Mouse (Mus musculus) kidney, embryonic 16.5 days (tissue): Measurements from ENCODE around the gene Gas7. TPM values are rescaled to one million over a fixed set of nuclear protein-coding genes. Genes with fewer than 3 reads are reported as not detected.

ENCODE experiments used
- ATAC-seq: fragments of 200-750 bp; cut with Nextera tagmentation; 2 replicates; pipeline ENCODE4 v1.8.0; 2017; ENCODE audit warnings: moderate TSS enrichment; ENCODE audit not compliant: low FRiP score, low TSS enrichment
- H3K27ac ChIP-seq: fragments of 300-500 bp; sonication (generic); 2 replicates; pipeline ENCODE4 v1.5.1; 2014; ENCODE audit warnings: low read length
- H3K27me3 ChIP-seq: fragments of 300-500 bp; sonication (generic); 2 replicates; pipeline ENCODE4 v1.6.1; 2014; ENCODE audit warnings: low read length, control low read depth, mixed read lengths; ENCODE audit not compliant: insufficient read depth
- H3K36me3 ChIP-seq: fragments of 300-500 bp; sonication (generic); 2 replicates; pipeline ENCODE4 v1.6.1; 2014; ENCODE audit warnings: low read length, control low read depth, mixed read lengths; ENCODE audit not compliant: insufficient read depth
- H3K4me1 ChIP-seq: fragments of 300-500 bp; sonication (generic); 2 replicates; pipeline ENCODE4 v1.6.1; 2014; ENCODE audit warnings: low read length, control low read depth, mixed read lengths; ENCODE audit not compliant: insufficient read depth
- H3K4me2 ChIP-seq: fragments of 300-500 bp; sonication (generic); replicated peaks from 2 replicates; pipeline ENCODE4 v1.6.1; 2014; ENCODE audit warnings: low read depth, low read length
- H3K4me3 ChIP-seq: fragments of 300-500 bp; sonication (generic); 2 replicates; pipeline ENCODE4 v1.5.1; 2014; ENCODE audit warnings: mild to moderate bottlenecking, low read length
- H3K9ac ChIP-seq: fragments of 300-500 bp; sonication (generic); replicated peaks from 2 replicates; pipeline ENCODE4 v1.6.1; 2014; ENCODE audit warnings: low read length
- H3K9me3 ChIP-seq: fragments of 300-500 bp; sonication (generic); 2 replicates; pipeline ENCODE4 v1.6.1; 2016; ENCODE audit warnings: low read length, control low read depth
- WGBS: fragments of 180-500 bp; shearing (Covaris S2); extraction: QIAGEN DNeasy Blood & Tissue Kit; methylation state at CpG from one replicate; pipeline ENCODE4 v1.1.7; 2014; 5-methylcytosine and 5-hydroxymethylcytosine counted together
- polyA plus RNA-seq: library from polyadenylated mRNA; unstranded; fragments of >200 nt; fragmentation: Nextera tagmentation; extraction: Ambion mirVana; gene quantifications from 2 replicates; pipeline ENCODE4 v1.2.1, GENCODE M21; 2015

The Gas7 gene
- polyA plus RNA-seq, 1 experiment from 2014 or later: 12.3 TPM

DNA sequence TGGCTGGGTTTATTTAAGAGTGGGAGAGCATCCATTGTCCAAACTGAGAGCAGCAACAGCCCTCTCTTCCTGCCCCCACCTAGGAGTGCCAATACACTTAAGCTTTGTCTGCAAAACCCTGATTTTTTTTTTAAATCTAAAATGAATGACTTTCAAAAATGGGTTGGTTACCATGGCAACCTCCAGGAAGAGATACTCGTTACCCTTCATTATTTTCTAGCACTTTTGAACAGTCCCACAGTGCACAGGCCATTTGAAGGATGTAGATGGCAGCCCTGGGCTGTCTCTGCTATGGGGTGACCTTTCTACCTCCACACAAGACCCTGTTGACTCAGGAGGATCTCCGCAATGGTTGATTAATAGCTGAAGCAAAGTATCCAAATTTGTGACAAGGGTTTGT, 230.9 kb downstream of the Gas7 start:
- 75% methylated on average over 2 of the region's 2 CpGs for WGBS
- ATAC-seq: no peak

DNA sequence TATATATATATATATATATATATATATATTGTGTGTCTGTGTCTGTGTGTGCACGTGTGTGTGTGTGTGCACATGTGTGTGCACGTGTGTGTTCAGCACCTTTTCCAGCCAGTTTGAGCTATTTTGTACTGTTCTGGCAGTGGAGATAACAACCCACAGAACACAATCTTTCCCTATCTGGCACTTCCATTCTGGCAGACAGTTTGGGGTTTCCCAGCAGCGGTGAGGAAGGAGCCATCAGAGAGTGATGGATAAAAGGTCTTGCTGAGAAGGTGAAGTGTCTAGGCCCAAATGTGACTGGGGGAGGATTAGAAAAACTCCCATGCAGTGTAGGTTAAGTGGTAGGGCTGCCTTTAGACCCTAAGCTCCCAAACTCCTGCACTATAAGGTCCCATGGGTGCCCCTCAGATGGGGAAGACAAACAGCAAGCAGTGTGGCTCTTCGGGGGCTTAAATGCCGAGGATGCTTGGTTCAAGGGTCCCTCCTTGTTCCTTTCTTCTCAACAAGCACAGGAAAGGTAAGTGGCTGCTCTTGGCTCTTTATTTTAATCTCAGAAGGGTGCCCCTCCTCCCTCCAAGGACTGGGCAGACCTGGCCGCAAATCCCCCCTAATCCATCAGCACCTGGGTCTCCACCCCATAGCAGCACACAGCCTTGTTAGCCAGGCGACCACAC, 239.6 kb downstream of the Gas7 start, which contains the start of gene Rcvrn:
Gene Rcvrn, plus strand, starts transcription at position 624 of the 674 bp plus-strand sequence.
- no peak for ATAC-seq
- Histone ChIP-seq H3K9ac (no peak within 1 kb of the TSS), H3K27ac (no peak within 1 kb of the TSS), H3K4me2 (no peak within 1 kb of the TSS), H3K4me3 (no peak within 1 kb of the TSS), H3K27me3 (no peaks in the 10 kb centered on the region), H3K4me1 (no peaks in the 10 kb centered on the region), H3K9me3 (no peaks in the 10 kb centered on the region), H3K36me3 (no peaks in the 10 kb centered on the region)
- 79% methylated on average over 7 of the region's 7 CpGs for WGBS

More for the DNA sequence above, 230.9 kb downstream of the Gas7 start:
- Histone ChIP-seq H3K36me3 (no peaks in the 10 kb centered on the region), H3K4me3 (no peak overlapping the region), H3K27me3 (no peaks in the 10 kb centered on the region), H3K9ac (no peak overlapping the region), H3K27ac (no peak overlapping the region), H3K4me1 (no peaks in the 10 kb centered on the region), H3K4me2 (no peak overlapping the region), H3K9me3 (no peaks in the 10 kb centered on the region)

DNA sequence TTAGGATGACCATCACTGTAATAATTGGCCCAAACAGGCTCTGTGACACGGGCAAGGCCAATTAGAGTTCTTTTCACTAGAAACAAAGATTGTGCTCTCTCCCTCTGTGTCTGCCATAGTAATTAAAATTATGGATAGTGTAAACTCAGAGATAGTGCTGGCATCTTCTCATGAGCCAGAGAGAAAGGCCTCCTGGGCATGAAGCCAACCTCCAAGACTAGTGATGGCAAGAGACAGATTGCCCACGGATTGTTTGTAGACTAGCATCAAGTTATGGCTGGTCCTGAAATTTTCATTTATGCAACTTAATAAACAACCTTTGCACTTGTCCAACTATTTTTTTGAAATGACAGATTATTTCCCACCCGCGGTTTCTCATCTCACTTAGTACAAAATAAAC, 257.7 kb downstream of the Gas7 start:
- no peaks in the 10 kb centered on the region for H3K9me3 ChIP-seq

DNA sequence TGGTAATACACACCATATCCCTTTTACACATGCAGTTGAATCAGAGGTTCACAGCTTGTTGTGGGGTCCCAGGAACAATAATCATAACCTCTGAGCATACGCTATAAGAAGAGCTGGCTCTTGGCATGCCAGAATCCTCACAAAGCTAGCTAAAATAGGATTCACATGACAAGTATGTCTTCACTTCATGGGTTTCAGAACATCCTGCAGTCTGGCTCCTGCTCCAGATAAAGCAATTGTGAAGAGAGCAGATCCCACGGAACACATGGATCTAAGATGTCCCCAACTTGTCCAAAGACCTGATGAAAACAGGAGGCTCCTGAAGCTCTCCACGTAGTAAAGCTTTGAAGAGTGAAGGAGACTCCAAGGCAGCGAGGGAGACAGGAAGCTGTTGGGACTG, 260.1 kb downstream of the Gas7 start:
- no peaks in the 10 kb centered on the region for H3K9me3 ChIP-seq
- no peak overlapping the region for H3K4me3 ChIP-seq
- ATAC-seq: no peak
- H3K36me3 ChIP-seq: no peaks in the 10 kb centered on the region
- no peaks in the 10 kb centered on the region for H3K27me3 ChIP-seq
- H3K27ac ChIP-seq: no peak overlapping the region
- WGBS: 87% methylated on average over 4 of the region's 4 CpGs
- H3K4me2 ChIP-seq: no peak overlapping the region
- no peak overlapping the region for H3K9ac ChIP-seq
- no peaks in the 10 kb centered on the region for H3K4me1 ChIP-seq

More for the DNA sequence above, 257.7 kb downstream of the Gas7 start:
- 87% methylated on average over 4 of the region's 4 CpGs for WGBS
- Histone ChIP-seq H3K27me3 (no peaks in the 10 kb centered on the region), H3K27ac (no peak overlapping the region), H3K4me1 (no peaks in the 10 kb centered on the region), H3K4me3 (no peak overlapping the region), H3K36me3 (no peaks in the 10 kb centered on the region), H3K4me2 (no peak overlapping the region), H3K9ac (no peak overlapping the region)
- ATAC-seq: no peak

DNA sequence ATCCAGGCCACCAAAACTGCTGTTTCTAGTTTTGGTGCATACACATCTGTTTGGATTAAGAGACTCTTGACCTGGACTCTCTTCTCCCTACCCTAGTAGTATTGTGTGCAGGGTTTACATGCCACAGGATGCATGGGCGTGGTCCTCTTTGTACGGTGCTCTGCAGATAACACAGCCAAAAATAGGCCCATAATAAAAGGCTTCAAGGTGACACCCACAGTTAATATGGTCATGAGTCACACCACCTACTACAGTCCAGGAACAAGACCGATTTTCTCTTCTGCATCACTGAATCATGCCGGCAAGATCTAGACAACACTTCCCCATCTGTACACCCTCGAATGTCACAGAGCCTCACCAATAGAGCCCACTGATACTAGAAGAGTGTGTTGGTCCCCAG, 266.2 kb downstream of the Gas7 start:
- 89% methylated on average over 5 of the region's 5 CpGs for WGBS
- no peak for ATAC-seq

DNA sequence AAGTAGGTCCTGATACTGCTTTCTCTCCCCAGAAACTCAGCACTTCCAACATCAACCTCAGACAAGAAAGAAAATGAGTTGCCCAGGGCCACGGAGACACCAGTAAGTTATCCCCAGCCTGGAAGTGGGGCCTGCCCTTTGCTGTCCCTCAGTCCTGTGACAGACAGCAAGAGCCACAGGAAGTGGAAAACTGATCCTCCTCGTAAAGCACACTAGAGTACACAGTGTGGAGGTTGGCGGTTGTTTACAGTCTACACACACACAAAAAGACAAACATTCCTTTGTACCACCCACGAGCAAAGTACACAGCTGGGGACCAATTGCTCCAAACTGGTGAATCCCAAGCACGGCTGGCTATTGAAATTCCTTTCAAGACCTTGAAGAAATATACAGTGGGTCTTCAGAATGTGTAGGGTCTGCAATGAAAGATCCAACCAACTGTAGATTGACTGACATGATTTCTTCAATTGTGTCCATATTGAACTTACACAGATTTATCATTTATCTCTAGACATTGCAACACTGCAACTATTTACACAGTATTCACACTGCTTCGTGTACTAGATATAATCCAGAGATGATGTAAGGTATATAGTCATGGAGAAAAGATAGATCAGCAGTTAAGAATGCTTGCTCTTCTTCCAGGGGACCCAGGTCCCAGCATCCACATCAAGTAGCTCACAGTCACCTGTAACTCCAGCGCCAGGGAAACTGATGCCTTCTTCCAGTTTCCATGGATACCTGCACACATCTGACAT, 267.3 kb downstream of the Gas7 start:
- Histone ChIP-seq H3K4me3 (no peak overlapping the region), H3K27me3 (no peaks in the 10 kb centered on the region), H3K4me2 (no peak overlapping the region), H3K9me3 (no peaks in the 10 kb centered on the region), H3K4me1 (no peaks in the 10 kb centered on the region), H3K36me3 (no peaks in the 10 kb centered on the region), H3K27ac (no peak overlapping the region), H3K9ac (no peak overlapping the region)
- 41% methylated on average over 7 of the region's 7 CpGs for WGBS
- no peak for ATAC-seq

More for the DNA sequence above, 266.2 kb downstream of the Gas7 start:
- H3K36me3 ChIP-seq: no peaks in the 10 kb centered on the region
- no peak overlapping the region for H3K4me3 ChIP-seq
- H3K27me3 ChIP-seq: no peaks in the 10 kb centered on the region
- no peaks in the 10 kb centered on the region for H3K4me1 ChIP-seq
- no peak overlapping the region for H3K4me2 ChIP-seq
- H3K27ac ChIP-seq: no peak overlapping the region
- H3K9me3 ChIP-seq: no peaks in the 10 kb centered on the region
- no peak overlapping the region for H3K9ac ChIP-seq

DNA sequence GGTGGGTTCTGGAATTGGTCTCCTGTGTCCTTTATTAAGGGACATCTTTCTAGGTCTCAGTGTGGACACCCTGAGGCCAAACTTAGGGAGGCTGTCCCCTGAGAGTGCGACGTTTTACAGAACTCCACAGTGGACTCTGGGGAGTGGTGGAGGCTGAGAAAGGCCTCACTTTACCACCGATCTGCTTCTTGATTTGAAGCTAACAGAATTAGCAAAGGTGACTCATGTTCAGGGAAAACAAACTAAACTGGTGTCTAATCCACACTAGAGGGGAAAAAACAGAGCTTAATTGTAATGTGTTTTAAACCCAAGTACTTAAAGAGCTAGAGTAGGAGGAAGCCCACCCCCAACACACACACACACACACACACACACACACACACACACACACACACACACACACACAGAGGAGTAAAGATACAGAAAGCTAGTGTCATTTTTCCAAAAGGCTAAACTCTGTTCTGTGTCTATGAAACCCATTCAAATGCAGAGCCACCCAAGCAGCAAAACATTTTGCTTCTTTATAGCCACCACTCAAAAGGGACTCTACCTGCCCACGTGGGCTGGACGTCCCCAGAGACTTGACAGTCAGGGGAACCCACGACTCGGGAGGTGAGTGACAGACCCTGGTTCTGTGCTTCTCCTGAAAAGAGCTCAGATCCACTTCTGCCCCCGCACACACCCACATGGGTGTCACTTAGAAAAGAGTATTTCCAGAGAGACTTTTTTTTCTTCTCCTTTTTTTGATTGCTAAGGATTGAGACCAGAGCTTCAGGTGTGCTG, 268.2 kb downstream of the Gas7 start:
- H3K4me1 ChIP-seq: no peaks in the 10 kb centered on the region
- H3K9me3 ChIP-seq: no peaks in the 10 kb centered on the region
- H3K36me3 ChIP-seq: no peaks in the 10 kb centered on the region
- no peak for ATAC-seq
- H3K9ac ChIP-seq: no peak overlapping the region
- no peak overlapping the region for H3K27ac ChIP-seq
- WGBS: 62% methylated on average over 8 of the region's 8 CpGs
- H3K4me3 ChIP-seq: no peak overlapping the region
- H3K4me2 ChIP-seq: no peak overlapping the region
- H3K27me3 ChIP-seq: no peaks in the 10 kb centered on the region

DNA sequence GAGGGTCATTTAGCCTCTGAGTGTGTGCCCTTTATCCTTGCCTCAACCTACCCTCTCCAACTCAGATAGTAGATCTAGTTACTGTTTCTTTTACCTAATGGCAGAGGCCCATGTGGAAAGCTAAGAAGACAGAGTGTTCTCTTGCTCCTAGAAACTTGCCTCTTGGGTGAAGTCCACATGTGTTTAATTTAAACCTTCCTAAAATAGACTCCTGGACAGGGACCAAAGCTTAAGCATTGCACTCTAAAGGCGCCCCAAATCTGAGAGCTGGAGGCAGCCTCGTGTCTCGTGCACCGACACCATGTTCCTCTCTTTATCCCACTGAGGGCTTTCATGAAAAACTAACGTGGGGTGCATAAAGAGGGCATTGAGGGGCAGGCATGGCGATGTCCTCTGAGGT, 271.9 kb downstream of the Gas7 start:
- 90% methylated on average over 6 of the region's 6 CpGs for whole genome bisulfite sequencing
- H3K9ac ChIP-seq: no peak overlapping the region
- H3K4me1 ChIP-seq: no peaks in the 10 kb centered on the region
- ATAC-seq: no peak
- H3K4me3 ChIP-seq: no peak overlapping the region
- no peaks in the 10 kb centered on the region for H3K27me3 ChIP-seq
- H3K27ac ChIP-seq: no peak overlapping the region
- H3K4me2 ChIP-seq: no peak overlapping the region
- no peaks in the 10 kb centered on the region for H3K9me3 ChIP-seq
- no peaks in the 10 kb centered on the region for H3K36me3 ChIP-seq

DNA sequence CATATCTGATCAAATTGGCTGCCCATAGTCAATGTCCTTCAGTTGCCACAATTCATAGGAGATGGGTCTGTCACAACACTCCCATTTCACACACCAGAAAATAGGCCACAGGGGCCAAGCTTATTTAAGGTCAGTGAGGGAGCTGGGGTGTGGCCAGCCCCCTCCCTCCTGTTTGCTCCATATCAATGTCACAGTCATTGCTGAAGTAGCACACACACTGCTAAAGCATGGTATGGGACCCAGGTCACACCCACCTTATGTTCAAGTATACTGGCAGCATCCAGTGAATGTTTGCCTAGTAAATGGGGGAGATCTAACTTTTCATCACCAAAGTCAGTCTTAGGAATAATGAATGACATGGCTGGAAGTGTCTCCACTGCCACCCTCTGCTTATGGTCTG, 273.5 kb downstream of the Gas7 start:
- no peaks in the 10 kb centered on the region for H3K36me3 ChIP-seq
- no peaks in the 10 kb centered on the region for H3K27me3 ChIP-seq
- H3K4me3 ChIP-seq: no peak overlapping the region
- no peaks in the 10 kb centered on the region for H3K9me3 ChIP-seq
- no peak for ATAC-seq
- H3K4me2 ChIP-seq: no peak overlapping the region
- no peak overlapping the region for H3K9ac ChIP-seq
- no peak overlapping the region for H3K27ac ChIP-seq
- H3K4me1 ChIP-seq: no peaks in the 10 kb centered on the region
